Mouse (Mus musculus) lung, postnatal 0 days (tissue): ENCODE results near the gene Ankrd13b.

Experiments used
- CTCF ChIP-seq: IDR thresholded peaks from 2 replicates; pipeline ENCODE4 v1.5.1; 2016; ENCODE audit warnings: antibody characterized with exemption, mild to moderate bottlenecking
- EP300 ChIP-seq: IDR thresholded peaks from 2 replicates; pipeline ENCODE4 v1.6.1; 2016; ENCODE audit warnings: antibody characterized with exemption, mild to moderate bottlenecking, control low read depth

DNA sequence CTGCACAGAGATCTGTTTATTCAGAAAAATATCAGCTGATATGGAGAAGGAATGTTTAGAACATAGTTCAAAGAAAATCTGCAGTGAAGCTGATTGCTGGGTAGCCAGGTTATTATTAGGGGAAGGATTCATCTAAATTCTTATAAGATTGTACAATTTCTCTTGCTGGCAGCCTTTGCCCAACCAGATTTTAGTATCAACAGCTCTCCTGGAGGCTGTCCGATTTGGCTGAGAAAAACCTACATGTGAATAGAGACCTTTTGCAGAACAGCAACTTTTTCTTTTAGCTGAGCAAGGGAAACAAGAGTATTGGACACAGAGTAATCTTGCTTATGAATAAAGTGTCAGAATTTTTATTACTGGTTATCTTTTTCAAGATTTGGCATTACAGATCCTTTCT lies 61.0 kb downstream of the Ankrd13b start:
- TF ChIP-seq CTCF (no peak), EP300 (no peak)
